Mouse (Mus musculus) midbrain, postnatal 0 days (tissue): ENCODE data around the gene Rps18. TPM values are rescaled to one million over a fixed set of nuclear protein-coding genes. Genes with fewer than 3 reads are reported as not detected.
"Not testable (repeated sequence)": the region's sequence is repeated elsewhere in the genome, so short reads cannot be mapped to it uniquely, and the experiment has no call there.

Source experiments
- ATAC-seq: fragments of 200-750 bp; cut with Nextera tagmentation; 2 replicates; pipeline ENCODE4 v1.8.0; 2017; ENCODE audit warnings: moderate number of reproducible peaks, mild to moderate bottlenecking, moderate TSS enrichment, moderate library complexity; ENCODE audit not compliant: low FRiP score
- DNase-seq: peaks from one replicate; pipeline ENCODE4 v3.0.0-alpha.2; 2015; ENCODE audit warnings: low spot score
- H3K27ac ChIP-seq: fragments of 300-500 bp; sonication (generic); 2 replicates; pipeline ENCODE4 v1.5.1; 2014; ENCODE audit warnings: low read depth, mild to moderate bottlenecking, low read length, mixed read lengths
- H3K27me3 ChIP-seq: fragments of 300-500 bp; sonication (generic); 2 replicates; pipeline ENCODE4 v1.6.1; 2014; ENCODE audit warnings: low read length, control low read depth, mixed read lengths; ENCODE audit not compliant: insufficient read depth
- H3K36me3 ChIP-seq: fragments of 300-500 bp; sonication (generic); 2 replicates; pipeline ENCODE4 v1.6.1; 2014; ENCODE audit warnings: low read length, control low read depth, mixed read lengths; ENCODE audit not compliant: insufficient read depth
- H3K4me1 ChIP-seq: fragments of 300-500 bp; sonication (generic); 2 replicates; pipeline ENCODE4 v1.6.1; 2014; ENCODE audit warnings: mild to moderate bottlenecking, control low read depth, antibody characterized with exemption, low read length, mixed read lengths; ENCODE audit not compliant: insufficient read depth
- H3K4me2 ChIP-seq: fragments of 300-500 bp; sonication (generic); 2 replicates; pipeline ENCODE4 v1.6.1; 2014; ENCODE audit warnings: low read depth, mild to moderate bottlenecking, low read length, mixed read lengths; ENCODE audit not compliant: poor library complexity, severe bottlenecking
- H3K4me3 ChIP-seq: fragments of 300-500 bp; sonication (generic); 2 replicates; pipeline ENCODE4 v1.5.1; 2014; ENCODE audit warnings: low read depth, mild to moderate bottlenecking, low read length, moderate library complexity
- H3K9ac ChIP-seq: fragments of 300-500 bp; sonication (generic); replicated peaks from 2 replicates; pipeline ENCODE4 v1.6.1; 2014; ENCODE audit warnings: mild to moderate bottlenecking, low read length, moderate library complexity, mixed read lengths; ENCODE audit not compliant: poor library complexity, severe bottlenecking
- H3K9me3 ChIP-seq: fragments of 300-500 bp; sonication (generic); 2 replicates; pipeline ENCODE4 v1.6.1; 2016; ENCODE audit warnings: low read length, control low read depth
- CTCF ChIP-seq: IDR thresholded peaks from 2 replicates; pipeline ENCODE4 v1.5.1; 2016; ENCODE audit warnings: antibody characterized with exemption, mild to moderate bottlenecking
- WGBS: fragments of 180-500 bp; shearing (Covaris S2); extraction: QIAGEN DNeasy Blood & Tissue Kit; methylation state at CpG from one replicate; pipeline ENCODE4 v1.1.7; 2014; 5-methylcytosine and 5-hydroxymethylcytosine counted together
- polyA plus RNA-seq: library from polyadenylated mRNA; unstranded; fragments of >200 nt; fragmentation: Nextera tagmentation; extraction: Ambion mirVana; gene quantifications from 2 replicates; pipeline ENCODE4 v1.2.1, GENCODE M21; 2015
- total RNA-seq: library from RNA; depleted of rRNA; stranded (reverse); fragments of >200 nt; gene quantifications from 2 replicates; pipeline ENCODE4 v1.2.3, GENCODE M21; 2014; rRNA removed

The Rps18 gene
- total RNA-seq (742 and 975 TPM in 2 replicates), polyA plus RNA-seq (751 and 769 TPM in 2 replicates)

DNA sequence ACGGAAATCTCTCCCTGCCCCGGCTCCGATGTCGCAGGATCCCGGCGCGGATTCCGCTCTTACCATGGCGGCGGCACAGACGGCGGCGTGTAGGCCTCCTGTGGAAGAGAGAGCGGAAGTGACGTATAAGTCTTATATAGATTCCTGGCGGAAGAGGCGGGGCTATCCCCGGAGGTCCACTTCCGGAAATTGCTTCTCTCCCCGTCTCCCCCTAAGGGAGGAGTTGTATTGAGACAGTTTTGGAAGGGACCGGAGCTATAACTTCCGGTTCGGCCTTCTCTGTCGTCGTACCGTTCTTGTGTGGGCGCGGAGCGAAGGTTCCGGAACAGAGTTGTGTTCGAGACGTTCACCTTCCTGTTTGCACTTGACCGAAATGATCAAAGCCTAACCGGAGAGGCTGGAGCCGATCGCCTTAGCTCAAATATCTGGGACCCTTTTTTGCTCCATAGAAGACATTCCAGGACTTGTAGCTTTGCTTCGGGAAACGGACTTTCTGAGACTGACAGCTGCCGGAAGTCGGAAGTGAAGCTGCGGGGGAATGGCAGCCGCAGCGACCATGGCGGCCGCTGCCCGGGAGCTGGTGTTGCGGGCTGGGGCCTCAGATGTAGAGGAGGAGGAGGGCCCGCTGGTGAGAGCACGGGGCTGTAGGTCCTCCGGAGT is at the start of gene Rps18, which contains the start of gene Vps52:
TSS of gene Rps18 (minus strand) at position 447 of the 660 bp plus-strand sequence.
TSS of gene Vps52 (plus strand) at position 258 of the 660 bp plus-strand sequence.
- ATAC-seq (peak; percentile 88), DNase-seq (peak; percentile 99)
- Histone ChIP-seq H3K27me3 (no peaks in the 10 kb centered on the region), H3K4me2 (peak within 1 kb of the TSS; percentile 80), H3K4me3 (peak within 1 kb of the TSS; percentile 84), H3K36me3 (peaks cover 38% of the 10 kb centered on the region), H3K4me1 (peaks cover 13% of the 10 kb centered on the region; the same call in 1 of the 2 replicates), H3K9ac (peak within 1 kb of the TSS; percentile 96), H3K27ac (peak within 1 kb of the TSS; percentile 96), H3K9me3 (no peaks in the 10 kb centered on the region)
- WGBS: under 1% methylated on average over 50 of the region's 50 CpGs
- TF ChIP-seq CTCF: peak; percentile 60

DNA sequence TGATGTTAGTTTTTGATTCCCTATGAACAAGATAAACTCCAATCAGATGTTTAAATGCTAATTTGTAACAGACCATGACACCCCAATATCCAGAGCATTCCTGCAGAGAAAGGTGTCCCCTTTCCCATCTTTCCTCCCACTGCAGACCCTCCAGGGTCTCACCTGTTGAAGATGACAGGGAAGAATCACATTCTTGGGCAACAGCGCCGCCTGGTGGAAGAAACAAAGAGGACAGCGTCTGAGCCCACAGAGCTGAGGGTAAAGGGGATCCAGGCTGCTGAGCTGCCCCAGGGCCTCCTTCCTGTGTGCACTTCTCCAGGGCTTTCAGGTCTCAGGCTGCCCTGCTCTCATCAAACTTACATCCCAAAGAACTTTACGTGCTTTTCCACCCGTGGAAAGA is 47.6 kb upstream of the Rps18 start:
- no peaks in the 10 kb centered on the region for H3K9me3 ChIP-seq
- peak; percentile 43 for DNase-seq
- WGBS: 9% methylated on average over 5 of the region's 5 CpGs

DNA sequence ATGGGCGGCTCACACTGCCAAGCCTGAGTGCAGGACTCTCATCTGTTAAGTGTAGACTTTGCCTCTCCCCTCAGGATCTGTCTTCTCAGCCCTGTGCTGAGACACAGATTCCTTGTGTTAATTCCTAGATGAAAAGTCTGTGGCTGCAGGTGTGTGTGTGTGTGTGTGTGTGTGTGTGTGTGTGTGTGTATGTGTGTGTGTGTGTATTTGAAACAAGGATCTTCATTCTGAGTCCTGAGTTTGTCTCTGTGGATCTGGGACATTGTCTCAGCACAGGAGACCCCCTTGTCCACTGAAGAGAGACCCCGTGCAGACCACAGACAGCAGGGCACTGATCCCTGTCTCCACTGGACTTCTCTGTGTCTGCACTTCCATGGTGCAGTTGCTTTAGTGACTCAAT is 45.0 kb upstream of the Rps18 start:
- not testable (repeated sequence) for H3K27me3 ChIP-seq, H3K9ac ChIP-seq, H3K9me3 ChIP-seq, H3K4me3 ChIP-seq, H3K4me2 ChIP-seq, DNase-seq, H3K36me3 ChIP-seq, ATAC-seq, H3K27ac ChIP-seq, H3K4me1 ChIP-seq
- 43% methylated on average over 2 of the region's 2 CpGs for WGBS

More for the DNA sequence above, 47.6 kb upstream of the Rps18 start:
- no peaks in the 10 kb centered on the region for H3K36me3 ChIP-seq
- no peak overlapping the region for H3K4me3 ChIP-seq
- 0 out of 2 replicates have a peak, but pooled peaks cover 4% of the 10 kb centered on the region for H3K4me1 ChIP-seq
- H3K27me3 ChIP-seq: peaks cover 7% of the 10 kb centered on the region; the same call in 1 of the 2 replicates
- H3K27ac ChIP-seq: no peak overlapping the region
- no peak overlapping the region for H3K9ac ChIP-seq
- TF ChIP-seq CTCF: peak; percentile 81
- ATAC-seq: no peak
- no peak overlapping the region for H3K4me2 ChIP-seq

DNA sequence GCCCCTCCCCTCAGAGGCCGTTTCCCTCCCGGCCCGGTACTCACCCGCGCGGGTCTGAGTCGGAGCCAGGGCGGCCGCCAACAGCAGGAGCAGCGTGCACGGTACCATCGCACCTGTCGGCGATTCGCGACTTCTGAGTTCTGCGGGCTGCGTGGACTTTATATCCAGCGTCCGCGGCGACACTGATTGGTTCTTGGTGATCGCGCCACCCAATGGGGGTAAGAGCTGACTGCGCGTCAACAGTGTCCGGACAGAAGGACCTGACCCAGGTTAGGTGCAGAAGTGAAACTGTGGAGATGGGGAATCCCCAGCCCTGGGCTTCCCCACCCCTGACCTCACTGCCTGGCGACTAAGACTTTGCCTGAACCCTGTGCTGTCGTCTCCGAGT is 44.3 kb upstream of the Rps18 start, which contains the start of gene H2-K1:
TSS of gene H2-K1 (minus strand) at position 198 of the 388 bp plus-strand sequence.
- under 1% methylated on average over 26 of the region's 30 CpGs for WGBS
- H3K4me1 ChIP-seq: 0 out of 2 replicates have a peak, but pooled peaks cover 4% of the 10 kb centered on the region
- H3K27ac ChIP-seq: no peak within 1 kb of the TSS
- H3K9ac ChIP-seq: no peak within 1 kb of the TSS; the same call in 1 of the 2 replicates
- ATAC-seq (peak; percentile 87), DNase-seq (peak; percentile 73)
- no peaks in the 10 kb centered on the region for H3K9me3 ChIP-seq
- no peaks in the 10 kb centered on the region for H3K36me3 ChIP-seq
- peaks cover 7% of the 10 kb centered on the region; the same call in 1 of the 2 replicates for H3K27me3 ChIP-seq
- H3K4me3 ChIP-seq: peak within 1 kb of the TSS; percentile 49
- TF ChIP-seq CTCF: no peak
- peak within 1 kb of the TSS; percentile 88 for H3K4me2 ChIP-seq

DNA sequence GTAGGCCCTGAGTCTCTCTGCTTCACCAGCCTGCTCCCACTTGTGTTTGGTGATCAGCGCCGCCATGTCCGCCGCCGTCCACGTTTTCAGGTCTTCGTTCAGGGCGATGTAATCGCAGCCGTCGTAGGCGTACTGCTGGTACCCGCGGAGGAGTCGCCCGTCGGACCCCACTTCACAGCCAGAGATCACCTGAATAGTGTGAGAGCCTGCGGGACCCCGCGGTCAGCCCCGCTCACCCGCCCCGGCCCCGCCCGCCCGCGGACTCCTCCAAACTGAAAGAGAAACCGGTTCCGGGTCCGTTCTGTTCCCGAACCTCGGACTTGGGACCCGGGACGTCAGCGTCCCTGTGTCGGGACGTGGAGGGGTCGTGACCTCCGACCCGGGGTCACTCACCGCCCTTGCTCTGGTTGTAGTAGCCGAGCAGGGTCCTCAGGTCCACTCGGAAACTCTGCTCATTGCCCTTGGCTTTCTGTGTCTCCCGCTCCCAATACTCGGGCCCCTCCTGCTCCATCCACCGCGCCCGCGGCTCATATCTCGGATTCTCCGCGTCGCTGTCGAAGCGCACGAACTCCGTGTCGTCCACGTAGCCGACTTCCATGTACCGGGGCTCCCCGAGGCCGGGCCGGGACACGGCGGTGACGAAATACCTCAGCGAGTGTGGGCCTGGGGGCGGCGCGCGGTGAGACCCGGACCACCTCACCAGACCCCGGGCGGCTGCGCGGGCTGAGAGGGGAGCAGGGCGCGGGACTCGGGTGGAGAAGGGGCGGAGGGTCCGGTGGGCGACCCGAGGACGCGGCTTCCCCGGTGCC is 43.7 kb upstream of the Rps18 start:
- WGBS: 3% methylated on average over 79 of the region's 87 CpGs
- no peaks in the 10 kb centered on the region for H3K36me3 ChIP-seq
- H3K9me3 ChIP-seq: no peaks in the 10 kb centered on the region
- DNase-seq: no peak
- 0 out of 2 replicates have a peak, but pooled peaks cover 4% of the 10 kb centered on the region for H3K4me1 ChIP-seq
- no peak overlapping the region for H3K27ac ChIP-seq
- peak overlapping the region; percentile 49 for H3K4me3 ChIP-seq
- H3K9ac ChIP-seq: no peak overlapping the region; the same call in 1 of the 2 replicates
- peaks cover 7% of the 10 kb centered on the region; the same call in 1 of the 2 replicates for H3K27me3 ChIP-seq
- H3K4me2 ChIP-seq: peak overlapping the region; percentile 88
- TF ChIP-seq CTCF: no peak
- peak; percentile 34; the same call in 1 of the 2 replicates for ATAC-seq

DNA sequence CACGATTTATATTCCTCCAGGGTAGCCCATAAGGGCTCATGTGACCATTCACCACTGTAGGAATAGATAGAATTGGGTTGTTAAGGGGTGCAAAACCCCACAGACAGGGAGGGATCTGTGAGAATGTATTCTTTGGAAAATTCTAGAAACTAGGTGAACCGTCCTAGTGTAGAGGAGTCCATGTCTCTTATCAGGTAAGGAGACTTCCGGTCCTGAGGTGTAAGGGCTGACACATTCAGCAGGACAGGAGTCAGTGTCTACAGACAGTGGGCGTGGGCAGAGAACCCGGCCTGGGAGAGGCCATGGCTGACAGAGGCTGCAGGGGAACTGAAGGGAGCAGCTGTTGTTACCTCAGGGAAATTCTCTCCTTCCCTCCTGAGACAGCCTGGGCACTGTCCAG is 42.9 kb upstream of the Rps18 start:
- WGBS: 55% methylated on average over 5 of the region's 5 CpGs
- not testable (repeated sequence) for DNase-seq

DNA sequence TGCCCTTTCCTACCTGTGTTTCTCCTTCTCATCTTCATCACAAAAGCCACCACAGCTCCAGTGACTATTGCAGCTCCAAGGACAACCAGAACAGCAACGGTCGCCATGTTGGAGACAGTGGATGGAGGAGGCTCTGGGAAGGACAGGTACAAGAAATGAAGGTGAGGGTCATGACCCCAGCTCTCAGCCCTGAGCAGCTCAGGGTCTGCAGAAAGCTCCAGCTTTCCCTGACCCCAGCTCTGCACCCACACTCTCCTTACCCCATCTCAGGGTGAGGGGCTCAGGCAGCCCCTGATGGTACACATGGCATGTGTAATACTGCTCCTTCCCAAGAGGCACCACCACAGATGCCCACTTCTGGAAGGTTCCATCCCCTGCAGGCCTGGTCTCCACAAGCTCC is 41.2 kb upstream of the Rps18 start:
- H3K9me3 ChIP-seq, H3K9ac ChIP-seq, DNase-seq, H3K27ac ChIP-seq, H3K36me3 ChIP-seq, H3K4me1 ChIP-seq, ATAC-seq, H3K4me2 ChIP-seq, H3K4me3 ChIP-seq, H3K27me3 ChIP-seq: not testable (repeated sequence)
- WGBS: 97% methylated on average over 2 of the region's 2 CpGs

More for the DNA sequence above, 42.9 kb upstream of the Rps18 start:
- not testable (repeated sequence) for H3K4me1 ChIP-seq, H3K9me3 ChIP-seq, H3K4me2 ChIP-seq, H3K27ac ChIP-seq, H3K9ac ChIP-seq, ATAC-seq, H3K27me3 ChIP-seq, H3K36me3 ChIP-seq, H3K4me3 ChIP-seq
